Mouse (Mus musculus) lung, postnatal 10 days (tissue): ENCODE measurements at regions not wholly inside any gene's neighbourhood (a gene's known extent, or its start where the extent isn't known, plus 50 kb on each side); places are given as distances from the start of the nearest gene placed in this dataset.
A peak's percentile ranks its signal among the peaks of the same experiment; 100 is the strongest.

ENCODE experiments used
- DNase-seq: peaks from one replicate; pipeline ENCODE4 v3.0.0; 2021

DNA sequence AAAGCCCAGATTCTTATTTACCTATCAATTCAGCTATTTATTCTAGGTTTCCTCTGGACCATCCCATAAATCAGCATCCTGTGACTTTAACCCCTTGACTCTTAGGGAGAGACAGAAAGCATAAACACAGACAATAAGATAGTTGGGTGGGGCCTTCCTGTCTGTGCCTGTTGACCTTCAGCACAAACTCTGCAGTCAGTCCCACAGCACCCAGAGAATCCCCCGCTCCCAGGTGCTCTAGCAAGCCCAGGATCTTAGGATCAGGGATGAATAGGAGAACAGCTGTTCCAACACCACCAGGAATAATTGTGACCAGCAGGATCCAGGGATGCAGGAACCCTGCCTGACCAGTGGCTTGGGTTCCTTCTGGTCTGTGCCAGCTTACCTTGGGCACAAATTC is 107.8 kb downstream of the Basp1 start:
- DNase-seq = no peak

DNA sequence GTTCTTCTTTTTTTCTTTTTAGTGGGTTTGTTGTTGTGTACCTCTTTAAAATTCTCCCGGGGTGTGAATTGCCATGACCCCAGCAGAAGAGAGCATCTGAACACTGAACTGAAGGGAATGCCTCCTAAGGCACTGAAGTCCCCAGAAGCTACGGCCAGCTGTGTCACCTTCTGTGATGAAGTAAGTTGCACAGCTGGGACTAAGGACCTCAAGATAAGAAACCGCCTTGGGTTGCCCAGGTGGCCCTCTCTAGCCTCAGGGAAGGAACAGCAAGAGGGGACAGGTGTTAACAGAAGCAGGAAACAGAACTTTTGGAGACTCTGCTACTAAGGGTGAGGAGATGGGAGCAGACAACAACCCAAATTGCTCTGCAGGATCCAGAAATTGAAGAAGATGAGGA is 110.2 kb downstream of the Basp1 start:
- DNase-seq = no peak

DNA sequence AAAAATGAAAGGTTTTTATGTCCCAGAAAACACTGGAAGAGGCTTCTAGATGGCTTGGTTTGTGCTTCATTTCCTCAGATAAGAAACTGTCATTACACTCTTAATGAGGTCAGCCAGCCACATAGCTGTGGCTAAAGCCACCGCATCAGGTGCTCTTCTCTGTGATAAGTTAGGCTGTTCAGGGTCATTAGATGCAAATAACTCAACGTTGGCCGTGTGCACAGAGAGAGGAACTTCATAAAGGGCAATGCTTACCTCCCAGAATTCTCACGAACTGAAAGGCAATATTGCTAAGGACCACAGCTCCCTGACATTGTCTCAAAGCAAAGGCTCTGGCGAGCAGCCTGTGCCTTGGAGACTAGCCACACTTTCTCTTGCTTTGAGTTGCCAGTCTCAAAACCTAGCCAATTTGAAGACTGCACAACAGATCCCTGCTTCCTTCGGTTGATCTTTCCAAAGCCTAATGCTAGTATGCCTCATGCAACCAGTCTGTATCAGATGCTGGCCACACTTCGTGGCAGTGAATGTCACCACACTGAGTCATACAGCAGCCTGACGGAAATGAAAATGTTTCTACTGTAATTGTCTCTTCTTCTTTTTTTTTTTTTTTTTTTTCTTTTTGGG is 110.8 kb downstream of the Basp1 start:
- no peak for DNase-seq

DNA sequence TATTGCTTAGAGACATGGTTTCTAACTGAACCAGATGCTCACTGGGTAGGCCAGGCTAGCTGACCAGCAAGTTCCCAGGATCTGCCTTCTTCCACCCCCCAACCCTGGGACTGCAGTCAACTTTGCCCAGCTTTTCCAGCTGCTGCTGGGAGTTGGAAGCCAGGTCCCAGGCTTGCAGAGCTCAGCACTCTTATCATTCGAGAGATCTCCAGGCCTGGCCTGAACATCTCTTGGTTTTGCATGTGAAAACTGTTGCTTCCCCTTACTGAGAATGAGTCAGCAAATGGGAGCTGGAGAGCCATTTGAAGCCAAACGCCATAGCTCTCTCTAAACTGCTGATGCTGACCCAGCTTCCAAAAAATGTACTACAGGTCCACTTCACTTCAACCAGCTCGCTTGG is 111.8 kb downstream of the Basp1 start:
- no peak for DNase-seq

DNA sequence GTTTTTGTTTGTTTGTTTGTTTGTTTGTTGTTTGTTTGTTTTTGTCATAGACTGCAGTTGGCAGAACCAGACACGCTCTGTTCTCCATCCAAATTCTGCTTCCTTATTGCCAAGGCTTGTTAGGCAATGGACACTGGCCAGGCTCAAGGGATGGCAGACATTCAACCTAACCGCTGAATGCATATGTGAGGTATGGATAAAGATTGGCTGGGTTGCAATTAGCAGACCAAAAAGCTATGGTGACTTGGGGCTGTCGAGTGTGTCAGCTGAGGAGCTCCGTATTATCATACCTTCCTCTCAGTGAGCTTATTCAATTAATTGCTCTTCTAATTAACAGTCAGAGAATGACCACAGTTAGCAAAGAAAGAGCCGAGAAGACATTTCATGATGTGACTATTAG is 116.3 kb downstream of the Basp1 start:
- no peak for DNase-seq

DNA sequence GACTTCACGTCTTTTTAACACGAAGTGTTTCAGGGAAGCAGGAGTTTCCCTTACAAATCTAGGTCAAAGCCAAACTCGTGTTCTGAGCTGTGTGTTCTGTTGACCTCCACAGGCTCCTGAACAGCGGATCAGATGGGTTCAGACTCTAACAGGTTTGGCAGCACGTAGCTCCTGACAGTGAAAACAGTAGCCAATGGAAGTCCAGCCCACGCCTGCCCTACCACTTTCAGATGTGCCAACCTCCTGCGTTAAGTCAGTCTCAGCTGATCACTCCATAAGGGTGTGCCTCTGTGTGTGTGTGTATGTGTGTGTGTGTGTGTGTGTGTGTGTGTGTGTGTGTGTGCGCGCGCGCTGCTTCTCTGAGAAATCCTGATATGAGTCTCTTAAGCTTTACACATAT is 116.8 kb downstream of the Basp1 start:
- no peak for DNase-seq

DNA sequence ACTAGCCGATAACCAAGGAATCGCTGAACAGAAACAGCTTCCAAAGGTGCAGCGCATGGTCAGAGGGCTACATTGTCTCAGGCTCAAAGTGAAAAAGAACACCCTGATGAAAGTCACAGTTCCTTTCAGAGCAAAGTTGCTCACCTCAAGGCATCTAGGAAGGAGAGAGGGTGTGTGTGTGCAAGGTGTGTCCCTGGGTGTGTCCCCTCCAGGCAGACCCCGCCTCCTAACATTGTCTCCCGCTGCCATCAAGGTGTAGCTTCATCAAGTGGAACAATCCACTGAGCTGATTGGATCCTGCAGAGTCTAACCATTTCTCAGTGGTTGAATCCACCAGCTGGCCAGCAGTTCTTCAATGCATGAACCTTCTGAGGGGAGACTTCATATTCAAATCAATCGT is 117.8 kb downstream of the Basp1 start:
- DNase-seq = no peak

DNA sequence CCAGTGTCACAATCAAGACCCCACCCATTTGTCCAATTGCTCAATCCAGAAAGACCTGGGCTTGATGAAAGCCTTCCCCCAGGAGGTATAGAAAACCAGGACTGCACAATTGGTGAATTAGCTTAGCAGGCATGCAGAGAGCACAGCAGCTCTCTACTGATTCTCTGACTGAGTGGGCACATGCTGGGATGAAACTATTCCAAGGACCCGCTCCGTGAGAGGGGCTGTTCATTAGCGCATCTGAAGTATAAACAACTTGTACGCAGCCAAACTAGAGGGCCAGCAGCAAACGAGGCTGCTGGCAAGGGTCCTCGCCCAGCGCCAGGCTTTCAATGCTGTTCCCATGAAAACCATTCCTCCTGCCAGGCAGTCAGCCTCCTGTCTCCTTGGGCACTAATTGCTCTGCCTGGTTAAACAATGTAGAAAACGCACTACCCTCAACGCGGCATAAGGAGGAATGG is 122.3 kb downstream of the Basp1 start:
- no peak for DNase-seq

DNA sequence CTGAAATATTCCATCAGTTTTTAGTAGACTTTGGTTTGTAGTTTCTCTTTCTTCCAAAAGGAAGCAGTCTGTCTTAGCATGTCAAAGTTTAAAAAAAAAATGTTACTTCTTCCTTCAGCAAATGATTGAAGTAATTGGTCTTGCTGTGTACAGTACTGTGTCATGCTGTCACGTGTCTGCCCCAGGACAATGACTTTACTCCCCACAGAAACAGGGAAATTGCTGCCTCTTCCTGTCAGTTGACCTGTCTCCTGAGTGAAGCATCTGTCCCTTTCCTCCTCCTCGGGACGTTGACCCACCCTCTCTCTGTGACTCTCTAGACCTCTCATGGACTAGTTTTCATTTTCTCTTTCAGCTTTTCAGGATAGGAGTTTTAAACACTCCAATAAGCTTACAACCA is 125.7 kb downstream of the Basp1 start:
- no peak for DNase-seq

DNA sequence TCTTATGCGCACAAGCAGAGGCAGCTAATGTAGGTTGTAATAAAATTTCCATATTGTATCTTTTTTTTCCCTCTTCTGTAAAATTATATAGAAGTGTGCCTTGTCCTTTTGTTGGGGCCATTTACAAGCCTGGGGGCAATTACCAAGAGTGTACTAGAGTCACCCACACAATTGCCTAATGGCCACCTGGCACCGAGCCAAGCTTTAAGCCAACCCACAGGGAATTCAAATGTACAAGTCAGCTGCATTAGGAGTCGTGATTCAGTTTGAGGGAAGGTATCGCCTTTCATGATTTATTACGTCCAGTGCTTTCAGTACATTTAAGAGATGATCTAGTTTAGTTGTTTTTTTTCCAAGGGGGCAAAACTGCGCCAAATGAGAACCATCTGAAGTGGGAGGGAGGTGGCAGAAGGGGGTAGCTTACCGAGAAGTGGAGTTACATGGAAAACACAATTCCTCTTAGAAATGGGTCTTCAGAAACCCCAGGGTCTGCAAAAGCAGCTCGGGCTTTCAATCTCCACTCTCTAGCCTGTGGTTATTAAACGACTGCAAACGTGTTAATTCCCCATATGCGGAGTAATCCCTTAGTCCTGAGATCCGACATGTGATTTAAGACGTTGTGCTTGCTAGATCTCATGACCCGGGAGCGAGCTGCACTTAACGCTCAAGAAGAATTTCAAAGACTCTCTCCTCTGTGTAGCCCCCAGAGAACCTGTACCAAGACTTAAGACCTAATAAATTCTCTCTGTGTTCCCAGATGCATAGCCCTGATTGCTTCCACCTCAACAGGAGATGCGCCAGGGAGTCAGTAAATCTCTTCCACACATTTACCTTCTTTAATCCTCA is 129.0 kb downstream of the Basp1 start:
- no peak for DNase-seq

DNA sequence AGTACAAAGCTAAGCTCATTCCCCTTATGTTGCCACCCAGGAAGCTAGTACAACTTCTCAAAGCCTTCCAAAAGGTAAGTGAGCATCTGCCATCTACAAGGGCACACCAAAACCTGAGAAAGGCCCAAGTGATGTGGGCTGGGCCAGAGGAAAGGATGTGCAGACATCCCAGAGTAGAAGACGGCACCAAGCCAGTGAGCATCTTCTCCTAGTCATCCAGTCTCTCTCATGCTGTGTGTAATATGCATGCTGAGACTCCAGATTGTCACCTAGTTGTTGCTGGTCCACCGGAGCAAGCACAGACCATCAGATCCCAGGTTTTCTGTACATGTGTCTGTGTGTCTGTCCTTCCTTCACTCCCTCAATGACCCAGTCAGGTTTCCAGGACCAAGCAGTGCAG is 129.9 kb downstream of the Basp1 start:
- DNase-seq = no peak

DNA sequence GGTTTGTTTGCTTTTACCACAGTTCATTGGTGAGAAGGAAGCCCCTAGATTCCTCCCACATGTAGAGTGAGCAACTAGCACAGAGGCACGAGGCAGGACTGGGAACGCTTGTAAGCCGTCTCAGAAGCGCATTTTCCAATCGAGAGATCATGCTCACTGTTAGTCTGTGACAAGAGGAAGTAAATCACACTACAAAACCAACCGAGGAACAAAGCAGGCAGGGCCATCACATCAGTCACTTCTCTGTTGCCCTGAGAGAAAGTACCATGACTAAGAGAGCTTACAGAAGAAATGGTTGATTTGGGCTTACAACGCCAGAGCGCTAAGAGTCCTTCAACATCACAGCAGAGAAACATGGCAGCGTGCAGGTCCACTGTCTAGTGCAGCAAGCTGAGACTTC is 131.2 kb downstream of the Basp1 start:
- DNase-seq = no peak

DNA sequence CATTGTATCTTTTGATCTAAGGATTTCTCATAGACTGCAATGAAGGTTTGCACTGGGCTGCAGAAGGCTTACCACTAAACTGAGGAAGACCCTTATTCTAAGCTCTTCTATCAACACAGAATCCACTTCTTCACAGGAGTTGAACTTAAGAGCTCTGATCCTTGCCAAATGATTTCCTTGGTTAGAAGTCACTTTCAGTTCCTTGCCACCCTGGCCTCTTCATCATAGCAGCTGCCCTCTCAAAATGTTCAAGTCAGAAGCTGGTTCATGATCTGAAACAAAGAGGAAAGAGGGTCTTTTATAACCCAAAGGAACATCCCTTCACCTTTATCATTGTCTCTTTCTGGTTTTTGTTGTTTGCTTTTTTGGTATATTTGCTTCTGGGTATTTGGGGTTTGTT is 131.6 kb downstream of the Basp1 start:
- DNase-seq = no peak

DNA sequence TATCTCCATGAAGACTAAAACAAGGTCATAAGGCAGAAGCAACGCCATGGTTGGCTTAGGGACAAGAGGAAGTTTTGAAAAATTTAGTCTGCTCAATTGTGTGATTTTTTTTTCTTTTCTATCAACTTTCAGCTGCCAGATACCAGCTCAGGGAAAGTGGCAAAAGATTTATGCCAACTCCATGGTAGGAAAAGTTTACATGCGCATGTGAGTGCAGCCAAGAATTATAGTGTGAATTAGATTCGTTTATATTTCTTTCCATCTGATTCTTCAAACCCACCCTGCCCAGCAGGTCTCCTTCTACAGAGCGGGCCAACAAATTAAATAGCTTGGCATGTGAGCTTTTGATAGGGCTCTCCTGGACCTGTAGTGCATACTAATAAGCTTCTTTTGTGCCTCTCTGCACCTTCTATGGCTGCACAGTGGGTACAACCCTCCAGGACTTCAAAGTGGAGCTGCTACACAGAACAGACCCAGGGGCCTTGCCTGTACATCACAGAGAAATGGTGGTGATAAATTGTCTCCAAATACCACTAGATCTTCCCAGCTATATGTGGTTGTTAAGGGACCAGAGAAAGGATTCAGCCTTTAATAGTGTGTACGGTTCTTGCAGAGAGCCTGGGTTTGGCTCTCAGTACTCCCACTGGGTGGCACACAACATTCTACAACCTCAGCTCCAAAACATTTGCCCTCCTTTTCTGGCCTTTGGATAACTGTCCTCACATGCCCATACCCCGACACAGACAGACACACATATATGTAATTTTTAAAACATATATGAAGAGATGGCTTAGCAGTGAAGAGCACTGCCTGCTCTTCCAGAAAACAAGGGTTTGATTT is 135.0 kb downstream of the Basp1 start:
- DNase-seq = no peak

DNA sequence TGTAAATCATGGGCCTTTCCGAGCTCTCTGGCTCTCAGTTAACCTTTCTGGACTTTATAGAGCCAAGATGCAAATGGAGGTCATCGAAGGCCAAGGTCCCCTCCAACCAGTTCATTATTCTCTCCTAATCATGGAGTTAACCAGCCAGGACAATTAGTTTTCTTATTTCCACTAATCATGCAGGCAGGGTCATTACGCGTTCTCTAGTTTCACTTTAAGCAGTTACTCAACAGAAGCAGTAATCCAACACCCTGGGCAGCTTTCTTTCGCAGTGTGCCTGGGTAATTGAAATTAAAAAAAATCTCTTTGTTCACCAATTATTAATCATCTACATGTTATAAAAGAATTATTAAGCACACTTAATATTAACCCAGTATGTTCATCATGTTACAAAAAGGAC is 137.3 kb downstream of the Basp1 start:
- no peak for DNase-seq

DNA sequence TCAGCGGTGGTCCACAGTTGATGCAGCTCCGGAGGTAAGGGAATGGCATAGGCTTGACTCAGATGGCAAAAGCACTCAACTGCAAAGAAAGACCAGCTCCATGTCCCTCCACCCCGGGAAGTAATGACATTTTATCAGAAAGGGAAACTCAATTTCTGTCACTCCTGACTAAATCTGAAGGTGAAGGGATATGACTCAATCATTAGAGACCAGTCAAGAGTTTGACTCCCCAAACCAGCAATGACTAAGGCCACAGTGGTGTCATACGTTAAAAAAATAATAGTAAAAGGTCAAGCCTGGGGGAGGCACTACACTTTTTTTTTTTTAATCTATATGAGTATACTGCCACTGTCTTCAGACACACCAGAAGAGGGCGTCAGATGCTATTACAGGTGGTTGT is 141.7 kb downstream of the Basp1 start:
- DNase-seq = no peak

DNA sequence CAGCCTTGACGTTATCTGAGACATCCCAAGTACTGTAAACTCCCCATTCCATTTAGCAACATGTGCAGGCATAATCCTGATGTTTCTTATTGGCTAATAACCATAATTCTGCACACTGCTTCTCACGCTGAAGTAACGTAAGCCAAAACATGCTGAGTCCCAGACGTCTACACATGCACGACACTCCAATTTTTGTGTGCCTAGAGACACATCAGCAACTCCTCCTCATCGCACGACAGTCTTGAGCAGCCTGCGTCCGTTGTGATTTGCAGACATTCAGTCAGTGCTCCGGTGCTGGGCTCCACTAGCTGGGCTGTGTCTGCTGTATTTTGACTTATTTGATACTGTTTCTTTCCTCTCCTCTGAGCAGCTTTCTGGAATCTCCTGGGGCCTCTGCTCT is 143.2 kb downstream of the Basp1 start:
- no peak for DNase-seq

DNA sequence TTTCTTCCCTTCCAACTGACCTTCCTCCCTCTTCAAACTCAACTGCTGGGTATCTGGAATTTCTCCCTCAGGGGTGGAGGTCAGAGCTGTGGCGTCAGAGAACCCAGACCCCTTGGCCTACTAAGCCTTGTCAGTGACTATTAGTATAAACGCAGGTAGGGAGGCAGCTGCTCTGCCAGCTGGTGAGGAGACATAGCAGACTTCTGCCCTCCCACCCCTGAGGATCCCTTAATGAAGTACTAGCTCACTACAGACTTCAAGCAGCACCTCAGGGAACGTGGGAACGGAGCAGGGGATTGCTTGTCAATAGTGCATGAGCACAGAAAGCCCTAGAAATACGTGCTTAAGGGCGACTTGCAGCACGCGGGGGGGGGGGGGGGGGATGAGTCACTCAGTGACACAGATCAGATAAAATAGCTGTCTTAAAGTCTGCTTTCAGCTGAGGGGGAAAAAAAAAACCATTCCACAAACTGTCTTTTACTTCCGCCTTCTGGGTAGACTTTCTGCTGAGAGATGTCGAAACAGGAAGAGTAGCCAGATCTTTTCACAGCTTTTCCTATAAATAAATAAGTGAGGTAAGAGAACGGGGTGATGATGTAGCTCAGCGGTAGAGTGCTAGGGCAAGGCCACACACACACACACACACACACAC is 144.1 kb downstream of the Basp1 start:
- DNase-seq = peak; percentile 15

DNA sequence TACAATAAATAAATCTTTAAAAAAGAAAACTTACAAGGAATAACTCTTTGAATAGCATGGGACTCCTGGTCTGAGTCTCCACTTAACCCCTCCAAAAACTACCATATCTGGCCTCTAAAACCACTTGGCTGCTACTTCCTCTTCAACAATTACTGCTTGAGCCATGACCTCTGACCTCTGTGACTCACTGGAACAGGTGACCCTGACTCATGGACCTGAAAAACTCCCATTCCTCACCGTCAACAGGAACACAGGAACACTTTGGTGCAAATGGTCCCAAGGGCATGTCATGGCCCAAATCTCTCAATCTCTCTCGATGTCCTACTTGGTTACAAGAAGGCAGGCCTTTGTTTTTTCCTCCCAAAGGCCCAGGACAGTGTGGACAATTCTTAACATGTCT is 145.1 kb downstream of the Basp1 start:
- DNase-seq = no peak

DNA sequence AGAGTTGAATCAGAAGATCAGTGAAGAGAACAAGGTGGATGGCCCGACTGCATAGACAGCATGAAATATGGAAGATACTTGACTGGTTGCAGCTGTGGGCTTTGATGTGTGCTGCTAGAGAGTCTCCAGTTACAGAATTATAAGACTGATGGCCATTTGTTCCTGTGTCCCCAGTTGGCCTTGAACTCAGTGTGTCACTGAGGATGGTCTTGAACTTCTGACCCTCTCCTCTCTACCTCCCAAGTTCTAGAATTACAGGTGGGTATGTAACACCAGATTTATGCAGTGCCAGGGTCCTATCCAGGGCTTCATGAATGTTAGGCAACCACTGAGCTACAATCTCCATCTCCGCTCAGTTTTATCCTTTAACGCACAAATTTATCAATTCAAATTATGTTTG is 146.1 kb downstream of the Basp1 start:
- DNase-seq = no peak

DNA sequence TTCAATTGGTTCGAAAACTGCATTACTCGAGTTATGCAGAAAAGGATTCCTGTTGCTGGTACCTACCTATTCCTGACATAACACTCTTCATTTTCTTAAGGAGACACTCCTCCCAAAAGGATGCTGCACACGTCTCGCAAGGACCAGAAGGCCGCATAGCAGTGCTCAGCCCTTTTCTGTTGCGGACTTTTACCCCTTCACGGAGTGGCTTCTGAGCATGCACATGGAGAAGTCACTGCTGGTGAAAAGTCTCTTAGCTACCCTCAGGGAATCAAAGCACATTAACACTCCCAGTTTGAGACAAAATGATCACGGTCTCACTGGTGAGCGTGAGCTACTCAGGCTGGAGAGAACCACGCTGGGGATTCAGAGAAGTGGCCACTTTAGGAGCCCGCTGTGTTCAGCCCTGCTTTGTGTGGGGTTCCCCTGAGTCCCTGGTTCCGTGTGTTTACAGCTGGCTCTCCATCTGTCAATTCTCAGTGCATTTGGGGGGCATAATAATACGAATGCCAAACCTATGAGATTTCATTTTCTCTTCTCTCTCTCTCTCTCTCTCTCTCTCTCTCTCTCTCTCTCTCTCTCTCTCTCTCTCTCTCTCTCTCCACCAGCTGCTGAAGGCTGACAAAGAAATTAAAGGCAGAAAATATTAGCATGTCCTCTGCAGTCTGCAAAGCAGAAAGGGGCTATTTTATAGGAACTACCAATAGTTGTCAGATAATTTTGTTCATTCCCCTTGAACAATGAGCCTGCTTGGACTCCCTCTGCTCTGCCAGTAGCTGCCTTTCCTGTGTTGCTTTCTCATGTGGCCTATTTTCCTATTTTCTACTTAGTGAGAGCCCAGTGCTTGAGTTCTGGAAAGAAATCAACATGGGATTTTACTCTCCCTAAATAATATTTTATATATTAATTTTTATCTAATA is 160.7 kb downstream of the Basp1 start:
- DNase-seq = no peak

DNA sequence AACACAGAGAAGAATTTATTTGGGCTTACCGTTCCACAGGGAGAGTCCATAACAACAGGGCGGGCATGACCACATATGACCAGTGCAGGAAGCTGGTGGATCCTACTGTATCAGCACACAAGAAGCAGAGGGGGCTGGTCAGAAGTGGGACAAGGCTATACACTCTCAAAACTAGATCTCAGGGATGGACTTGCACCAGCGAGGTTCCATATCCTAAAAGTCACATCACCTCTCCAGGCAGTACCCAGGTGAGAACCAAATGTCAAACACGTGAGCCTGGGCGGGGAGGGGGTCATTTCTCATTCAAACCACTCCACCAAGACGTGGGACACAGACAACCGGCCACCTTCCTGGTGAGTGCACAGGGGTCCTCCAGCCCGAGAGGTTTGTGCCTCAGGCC is 167.9 kb downstream of the Basp1 start:
- no peak for DNase-seq
